Mouse (Mus musculus): ENCODE data around the gene Rbpj.

The Rbpj gene

GRCm38 (mm10) chr5:53605450-53605849 is 139.5 kb downstream of the Rbpj start:
- in situ Hi-C loops (cut with MboI; ENCODE audit: low pct_unique_long_range_greater_than_20kb in 1 of 2, low sequenced_read_pairs in 2 of 2, unreplicated experiment in 1 of 2): no loop called here

GRCm38 (mm10) chr5:53607230-53607996 is 141.5 kb downstream of the Rbpj start:
- in situ Hi-C loops (cut with MboI; ENCODE audit: low pct_unique_long_range_greater_than_20kb in 1 of 2, low sequenced_read_pairs in 2 of 2, unreplicated experiment in 1 of 2): no loop called here

GRCm38 (mm10) chr5:53618844-53619243 is 152.9 kb downstream of the Rbpj start:
- in situ Hi-C loops (cut with MboI; ENCODE audit: low pct_unique_long_range_greater_than_20kb in 1 of 2, low sequenced_read_pairs in 2 of 2, unreplicated experiment in 1 of 2): no loop called here

- in situ Hi-C loops (cut with MboI; ENCODE audit: low pct_unique_long_range_greater_than_20kb in 1 of 2, low sequenced_read_pairs in 2 of 2, unreplicated experiment in 1 of 2): no loop called here
These were observed 166.1 kb downstream of the Rbpj start for GRCm38 (mm10) chr5:53632026-53632425.

- in situ Hi-C loops (cut with MboI; ENCODE audit: low pct_unique_long_range_greater_than_20kb in 1 of 2, low sequenced_read_pairs in 2 of 2, unreplicated experiment in 1 of 2): no loop called here
These were observed 170.8 kb downstream of the Rbpj start for GRCm38 (mm10) chr5:53636795-53637194.

GRCm38 (mm10) chr5:53637206-53637605 is 171.3 kb downstream of the Rbpj start:
- in situ Hi-C loops (cut with MboI; ENCODE audit: low pct_unique_long_range_greater_than_20kb in 1 of 2, low sequenced_read_pairs in 2 of 2, unreplicated experiment in 1 of 2): no loop called here

- in situ Hi-C loops (cut with MboI; ENCODE audit: low pct_unique_long_range_greater_than_20kb in 1 of 2, low sequenced_read_pairs in 2 of 2, unreplicated experiment in 1 of 2): no loop called here
These were observed 172.7 kb downstream of the Rbpj start for GRCm38 (mm10) chr5:53638647-53639046.

- in situ Hi-C loops (cut with MboI; ENCODE audit: low pct_unique_long_range_greater_than_20kb in 1 of 2, low sequenced_read_pairs in 2 of 2, unreplicated experiment in 1 of 2): no loop called here
These were observed 180.7 kb downstream of the Rbpj start for GRCm38 (mm10) chr5:53646669-53647068.

- in situ Hi-C loops (cut with MboI; ENCODE audit: low pct_unique_long_range_greater_than_20kb in 1 of 2, low sequenced_read_pairs in 2 of 2, unreplicated experiment in 1 of 2): no loop called here
These were observed 181.4 kb downstream of the Rbpj start for GRCm38 (mm10) chr5:53647358-53647757.

- in situ Hi-C loops (cut with MboI; ENCODE audit: low pct_unique_long_range_greater_than_20kb in 1 of 2, low sequenced_read_pairs in 2 of 2, unreplicated experiment in 1 of 2): no loop called here
These were observed 190.6 kb downstream of the Rbpj start for GRCm38 (mm10) chr5:53656596-53656995.

- in situ Hi-C loops (cut with MboI; ENCODE audit: low pct_unique_long_range_greater_than_20kb in 1 of 2, low sequenced_read_pairs in 2 of 2, unreplicated experiment in 1 of 2): no loop called here
These were observed 192.0 kb downstream of the Rbpj start for GRCm38 (mm10) chr5:53657925-53658324.

GRCm38 (mm10) chr5:53661508-53661907 is 195.6 kb downstream of the Rbpj start:
- in situ Hi-C loops (cut with MboI; ENCODE audit: low pct_unique_long_range_greater_than_20kb in 1 of 2, low sequenced_read_pairs in 2 of 2, unreplicated experiment in 1 of 2): no loop called here

- in situ Hi-C loops (cut with MboI; ENCODE audit: low pct_unique_long_range_greater_than_20kb in 1 of 2, low sequenced_read_pairs in 2 of 2, unreplicated experiment in 1 of 2): no loop called here
These were observed 196.5 kb downstream of the Rbpj start for GRCm38 (mm10) chr5:53662413-53662812.

- in situ Hi-C loops (cut with MboI; ENCODE audit: low pct_unique_long_range_greater_than_20kb in 1 of 2, low sequenced_read_pairs in 2 of 2, unreplicated experiment in 1 of 2): no loop called here
These were observed 197.7 kb downstream of the Rbpj start for GRCm38 (mm10) chr5:53663665-53664064.

- in situ Hi-C loops (cut with MboI; ENCODE audit: low pct_unique_long_range_greater_than_20kb in 1 of 2, low sequenced_read_pairs in 2 of 2, unreplicated experiment in 1 of 2): no loop called here
These were observed 202.1 kb downstream of the Rbpj start for GRCm38 (mm10) chr5:53668021-53668420.

- in situ Hi-C loops (cut with MboI; ENCODE audit: low pct_unique_long_range_greater_than_20kb in 1 of 2, low sequenced_read_pairs in 2 of 2, unreplicated experiment in 1 of 2): loop anchor here in 1 of 2 experiments (5.0 kb wide), 1 partner anchor 313 kb away; no protein-coding TSS in a partner anchor
These were observed 204.5 kb downstream of the Rbpj start for GRCm38 (mm10) chr5:53670321-53670938.

- in situ Hi-C loops (cut with MboI; ENCODE audit: low pct_unique_long_range_greater_than_20kb in 1 of 2, low sequenced_read_pairs in 2 of 2, unreplicated experiment in 1 of 2): loop anchor here in 1 of 2 experiments (5.0 kb wide), 1 partner anchor 314 kb away; no protein-coding TSS in a partner anchor
These were observed 205.6 kb downstream of the Rbpj start for GRCm38 (mm10) chr5:53671507-53671906.

- in situ Hi-C loops (cut with MboI; ENCODE audit: low pct_unique_long_range_greater_than_20kb in 1 of 2, low sequenced_read_pairs in 2 of 2, unreplicated experiment in 1 of 2): loop anchor here in 1 of 2 experiments (5.0 kb wide), 1 partner anchor 315 kb away; no protein-coding TSS in a partner anchor
These were observed 206.4 kb downstream of the Rbpj start for GRCm38 (mm10) chr5:53672352-53672751.

- in situ Hi-C loops (cut with MboI; ENCODE audit: low pct_unique_long_range_greater_than_20kb in 1 of 2, low sequenced_read_pairs in 2 of 2, unreplicated experiment in 1 of 2): loop anchor here in 1 of 2 experiments (5.0 kb wide), 1 partner anchor 316 kb away; no protein-coding TSS in a partner anchor
These were observed 207.7 kb downstream of the Rbpj start for GRCm38 (mm10) chr5:53673493-53674150.

Data from mouse embryonic stem cell (cell line).